Mouse (Mus musculus): ENCODE measurements around the gene Gm9837. TPM values are rescaled to one million over a fixed set of nuclear protein-coding genes. Genes with fewer than 3 reads are reported as not detected.
A peak's percentile ranks its signal among the peaks of the same experiment; 100 is the strongest.

The Gm9837 gene
- polyA plus RNA-seq, 1 experiment from 2014 or later, result not detected

GRCm38 (mm10) chr11:53456474-53457371 lies 13.6 kb downstream of the Gm9837 start, which contains the start of the genes Gm10447 and Shroom1:
Gene Gm10447 (minus strand): TSS chr11:53457110.
Gene Shroom1 (plus strand): TSS chr11:53457205.
- H3K27ac ChIP-seq (ENCODE audit: low read length), result no peak within 1 kb of the TSS
- H3K4me3 ChIP-seq (ENCODE audit: low read depth, low read length), result peak within 1 kb of the TSS; percentile 49
- H3K4me1 ChIP-seq (ENCODE audit: control insufficient read depth, insufficient read depth, low read length), result no peaks in the 10 kb centered on the region
- H3K36me3 ChIP-seq (ENCODE audit: control insufficient read depth, insufficient read depth, low read length), result no peaks in the 10 kb centered on the region
- 3% methylated on average over 42 of the region's 42 CpGs for WGBS
- peak within 1 kb of the TSS; percentile 78 for H3K4me2 ChIP-seq (replicated peaks; ENCODE audit: low read depth, low read length)
- ATAC-seq (ENCODE audit: insufficient number of reproducible peaks, insufficient read depth, low FRiP score, low read depth), result peak; percentile 86
- H3K9ac ChIP-seq (replicated peaks; ENCODE audit: low read depth, low read length), result peak within 1 kb of the TSS; percentile 32
- 0 out of 2 replicates have a peak, but pooled peaks cover under 1% of the 10 kb centered on the region for H3K27me3 ChIP-seq (ENCODE audit: control insufficient read depth, insufficient read depth, low read length)
- no peaks in the 10 kb centered on the region for H3K9me3 ChIP-seq (ENCODE audit: control insufficient read depth, low read depth, low read length)

- WGBS, result 82% methylated on average over 5 of the region's 5 CpGs
- Histone ChIP-seq H3K4me2 (replicated peaks; ENCODE audit: low read depth, low read length) (no peak overlapping the region), H3K27me3 (ENCODE audit: control insufficient read depth, insufficient read depth, low read length) (no peaks in the 10 kb centered on the region)
Measured at GRCm38 (mm10) chr11:53453031-53453430, 17.2 kb downstream of the Gm9837 start.

GRCm38 (mm10) chr11:53452396-53452795 lies 17.9 kb downstream of the Gm9837 start:
- H3K36me3 ChIP-seq (ENCODE audit: control insufficient read depth, insufficient read depth, low read length), result no peaks in the 10 kb centered on the region
- H3K4me3 ChIP-seq (ENCODE audit: low read depth, low read length), result no peak overlapping the region
- no peak overlapping the region for H3K4me2 ChIP-seq (replicated peaks; ENCODE audit: low read depth, low read length)
- no peak for ATAC-seq (ENCODE audit: insufficient number of reproducible peaks, insufficient read depth, low FRiP score, low read depth)
- H3K9ac ChIP-seq (replicated peaks; ENCODE audit: low read depth, low read length), result no peak overlapping the region
- no peak overlapping the region for H3K27ac ChIP-seq (ENCODE audit: low read length)
- no peaks in the 10 kb centered on the region for H3K27me3 ChIP-seq (ENCODE audit: control insufficient read depth, insufficient read depth, low read length)
- no peaks in the 10 kb centered on the region for H3K4me1 ChIP-seq (ENCODE audit: control insufficient read depth, insufficient read depth, low read length)
- H3K9me3 ChIP-seq (ENCODE audit: control insufficient read depth, low read depth, low read length), result no peaks in the 10 kb centered on the region
- 95% methylated on average over 9 of the region's 9 CpGs for WGBS

More at GRCm38 (mm10) chr11:53453031-53453430, 17.2 kb downstream of the Gm9837 start:
- Histone ChIP-seq H3K27ac (ENCODE audit: low read length) (no peak overlapping the region), H3K4me1 (ENCODE audit: control insufficient read depth, insufficient read depth, low read length) (no peaks in the 10 kb centered on the region), H3K9ac (replicated peaks; ENCODE audit: low read depth, low read length) (no peak overlapping the region), H3K4me3 (ENCODE audit: low read depth, low read length) (no peak overlapping the region), H3K36me3 (ENCODE audit: control insufficient read depth, insufficient read depth, low read length) (no peaks in the 10 kb centered on the region), H3K9me3 (ENCODE audit: control insufficient read depth, low read depth, low read length) (no peaks in the 10 kb centered on the region)
- ATAC-seq (ENCODE audit: insufficient number of reproducible peaks, insufficient read depth, low FRiP score, low read depth), result no peak

GRCm38 (mm10) chr11:53451361-53451760 lies 18.9 kb downstream of the Gm9837 start:
- no peak overlapping the region for H3K4me3 ChIP-seq (ENCODE audit: low read depth, low read length)
- 44% methylated on average over 2 of the region's 2 CpGs for WGBS
- H3K4me2 ChIP-seq (replicated peaks; ENCODE audit: low read depth, low read length), result no peak overlapping the region
- no peak overlapping the region for H3K9ac ChIP-seq (replicated peaks; ENCODE audit: low read depth, low read length)
- no peak for ATAC-seq (ENCODE audit: insufficient number of reproducible peaks, insufficient read depth, low FRiP score, low read depth)
- H3K9me3 ChIP-seq (ENCODE audit: control insufficient read depth, low read depth, low read length), result no peaks in the 10 kb centered on the region
- no peak overlapping the region for H3K27ac ChIP-seq (ENCODE audit: low read length)
- no peaks in the 10 kb centered on the region for H3K36me3 ChIP-seq (ENCODE audit: control insufficient read depth, insufficient read depth, low read length)
- H3K27me3 ChIP-seq (ENCODE audit: control insufficient read depth, insufficient read depth, low read length), result no peaks in the 10 kb centered on the region
- no peaks in the 10 kb centered on the region for H3K4me1 ChIP-seq (ENCODE audit: control insufficient read depth, insufficient read depth, low read length)

- H3K27me3 ChIP-seq (ENCODE audit: control insufficient read depth, insufficient read depth, low read length), result no peaks in the 10 kb centered on the region
- H3K9ac ChIP-seq (replicated peaks; ENCODE audit: low read depth, low read length), result no peak overlapping the region
- no peaks in the 10 kb centered on the region for H3K9me3 ChIP-seq (ENCODE audit: control insufficient read depth, low read depth, low read length)
- H3K4me2 ChIP-seq (replicated peaks; ENCODE audit: low read depth, low read length), result no peak overlapping the region
- no peaks in the 10 kb centered on the region for H3K36me3 ChIP-seq (ENCODE audit: control insufficient read depth, insufficient read depth, low read length)
- H3K4me1 ChIP-seq (ENCODE audit: control insufficient read depth, insufficient read depth, low read length), result no peaks in the 10 kb centered on the region
- no peak for ATAC-seq (ENCODE audit: insufficient number of reproducible peaks, insufficient read depth, low FRiP score, low read depth)
- no peak overlapping the region for H3K27ac ChIP-seq (ENCODE audit: low read length)
- no peak overlapping the region for H3K4me3 ChIP-seq (ENCODE audit: low read depth, low read length)
- WGBS, result 41% methylated on average over 15 of the region's 15 CpGs
Measured at GRCm38 (mm10) chr11:53450070-53450705, 20.1 kb downstream of the Gm9837 start.

GRCm38 (mm10) chr11:53448529-53448928 lies 21.8 kb downstream of the Gm9837 start:
- no peaks in the 10 kb centered on the region for H3K4me1 ChIP-seq (ENCODE audit: control insufficient read depth, insufficient read depth, low read length)
- H3K27me3 ChIP-seq (ENCODE audit: control insufficient read depth, insufficient read depth, low read length), result no peaks in the 10 kb centered on the region
- H3K27ac ChIP-seq (ENCODE audit: low read length), result no peak overlapping the region
- no peak overlapping the region for H3K4me3 ChIP-seq (ENCODE audit: low read depth, low read length)
- no peak for ATAC-seq (ENCODE audit: insufficient number of reproducible peaks, insufficient read depth, low FRiP score, low read depth)
- no peak overlapping the region for H3K9ac ChIP-seq (replicated peaks; ENCODE audit: low read depth, low read length)
- H3K9me3 ChIP-seq (ENCODE audit: control insufficient read depth, low read depth, low read length), result no peaks in the 10 kb centered on the region
- no peak overlapping the region for H3K4me2 ChIP-seq (replicated peaks; ENCODE audit: low read depth, low read length)
- no peaks in the 10 kb centered on the region for H3K36me3 ChIP-seq (ENCODE audit: control insufficient read depth, insufficient read depth, low read length)
- WGBS, result 77% methylated on average over 1 of the region's 1 CpGs

- Histone ChIP-seq H3K4me2 (replicated peaks; ENCODE audit: low read depth, low read length) (no peak overlapping the region), H3K27ac (ENCODE audit: low read length) (no peak overlapping the region), H3K27me3 (ENCODE audit: control insufficient read depth, insufficient read depth, low read length) (no peaks in the 10 kb centered on the region), H3K9ac (replicated peaks; ENCODE audit: low read depth, low read length) (no peak overlapping the region), H3K4me3 (ENCODE audit: low read depth, low read length) (no peak overlapping the region), H3K9me3 (ENCODE audit: control insufficient read depth, low read depth, low read length) (no peaks in the 10 kb centered on the region), H3K4me1 (ENCODE audit: control insufficient read depth, insufficient read depth, low read length) (no peaks in the 10 kb centered on the region), H3K36me3 (ENCODE audit: control insufficient read depth, insufficient read depth, low read length) (no peaks in the 10 kb centered on the region)
- ATAC-seq (ENCODE audit: insufficient number of reproducible peaks, insufficient read depth, low FRiP score, low read depth), result no peak
- WGBS, result 86% methylated on average over 8 of the region's 8 CpGs
Measured at GRCm38 (mm10) chr11:53447996-53448395, 22.3 kb downstream of the Gm9837 start.

DNA sequence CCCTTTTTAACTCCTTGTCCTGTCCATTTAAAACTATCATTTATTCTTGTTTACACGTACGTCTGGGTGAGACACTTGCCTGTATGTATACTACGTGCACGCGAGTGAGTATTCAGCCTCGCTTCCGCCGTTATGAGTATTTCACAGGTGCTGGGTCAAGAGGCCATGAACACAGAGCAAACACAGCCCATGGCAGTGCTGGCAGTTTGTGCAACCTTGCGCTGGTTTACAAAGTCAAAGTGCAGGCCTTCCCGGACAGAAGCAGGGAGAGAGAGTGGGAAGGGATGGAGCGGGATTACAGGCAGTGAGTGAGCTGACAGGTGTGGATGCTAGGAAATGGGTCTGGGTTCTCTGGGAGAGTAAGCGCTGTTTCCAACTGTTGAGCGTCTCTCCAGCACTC lies 24.1 kb downstream of the Gm9837 start:
- no peaks in the 10 kb centered on the region for H3K4me1 ChIP-seq (ENCODE audit: control insufficient read depth, insufficient read depth, low read length)
- H3K9me3 ChIP-seq (ENCODE audit: control insufficient read depth, low read depth, low read length), result no peaks in the 10 kb centered on the region
- H3K4me2 ChIP-seq (replicated peaks; ENCODE audit: low read depth, low read length), result no peak overlapping the region
- 68% methylated on average over 13 of the region's 13 CpGs for WGBS
- H3K9ac ChIP-seq (replicated peaks; ENCODE audit: low read depth, low read length), result no peak overlapping the region
- no peak overlapping the region for H3K4me3 ChIP-seq (ENCODE audit: low read depth, low read length)
- no peaks in the 10 kb centered on the region for H3K27me3 ChIP-seq (ENCODE audit: control insufficient read depth, insufficient read depth, low read length)
- H3K27ac ChIP-seq (ENCODE audit: low read length), result no peak overlapping the region
- no peak for ATAC-seq (ENCODE audit: insufficient number of reproducible peaks, insufficient read depth, low FRiP score, low read depth)
- no peaks in the 10 kb centered on the region for H3K36me3 ChIP-seq (ENCODE audit: control insufficient read depth, insufficient read depth, low read length)
